25 mouse cellular contexts compared by ENCODE assay signal in the genomic region with DNA sequence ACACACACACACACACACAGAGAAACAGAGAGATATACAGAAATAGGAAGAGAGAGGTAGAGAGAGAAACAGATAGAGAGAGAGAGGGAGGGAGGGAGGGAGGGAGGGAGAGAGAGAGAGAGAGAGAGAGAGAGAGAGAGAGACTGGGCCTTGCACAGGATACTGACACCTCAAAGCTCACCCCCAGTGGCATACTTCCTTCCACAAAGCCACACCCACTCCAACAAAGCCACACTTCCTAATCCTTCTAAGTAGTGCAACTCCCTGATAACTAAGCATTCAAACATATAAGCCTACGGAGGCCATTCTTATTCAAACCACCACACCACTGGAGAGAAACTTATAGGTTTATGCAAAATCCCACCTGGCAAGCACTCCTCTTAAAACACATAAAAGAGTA.
DNase-seq lines count a peak whose midpoint lies in the region; ATAC-seq lines count a peak whose summit lies in the region.
"Had no signal": no experiment of that assay in that cellular context is flagged by ENCODE, and none has a peak within 500 bp of the region (broad histone marks: within the 10 kb centered on the region; RNA-seq: fewer than 3 reads in every experiment).

No protein-coding gene starts in this region.

- no peak overlapping the region for H3K4me2 ChIP-seq in midbrain, embryonic 14.5 days (ENCODE audit: low read length)
- no peak overlapping the region for H3K4me2 ChIP-seq in hindbrain, embryonic 14.5 days (replicated peaks)
- H3K4me2 ChIP-seq in forebrain, embryonic 14.5 days (ENCODE audit: low read length) = no peak overlapping the region
- H3K4me2 ChIP-seq: embryonic facial prominence, embryonic 15.5 days; forebrain, embryonic 15.5 days; heart, embryonic 12.5 days; heart, embryonic 15.5 days; hindbrain, embryonic 15.5 days had no signal

- no peaks in the 10 kb centered on the region for H3K9me3 ChIP-seq in midbrain, embryonic 10.5 days (replicated peaks)
- no peaks in the 10 kb centered on the region for H3K9me3 ChIP-seq in midbrain, embryonic 14.5 days (ENCODE audit: control insufficient read depth, low read length)
- no peaks in the 10 kb centered on the region for H3K9me3 ChIP-seq in hindbrain, embryonic 14.5 days (ENCODE audit: control insufficient read depth, low read length)
- no peaks in the 10 kb centered on the region for H3K9me3 ChIP-seq in forebrain, embryonic 14.5 days (replicated peaks; ENCODE audit: control insufficient read depth, low read length)
- H3K9me3 ChIP-seq: embryonic facial prominence, embryonic 15.5 days; forebrain, embryonic 15.5 days; heart, embryonic 12.5 days; heart, embryonic 15.5 days; hindbrain, embryonic 15.5 days had no signal

- no peaks in the 10 kb centered on the region for H3K27me3 ChIP-seq in midbrain, embryonic 10.5 days (ENCODE audit: low read depth, poor library complexity, severe bottlenecking)
- no peaks in the 10 kb centered on the region for H3K27me3 ChIP-seq in midbrain, embryonic 14.5 days (ENCODE audit: control insufficient read depth, insufficient read depth, low read length)
- no peaks in the 10 kb centered on the region for H3K27me3 ChIP-seq in hindbrain, embryonic 14.5 days (ENCODE audit: control insufficient read depth, insufficient read depth, low read length)
- no peaks in the 10 kb centered on the region for H3K27me3 ChIP-seq in forebrain, embryonic 14.5 days (replicated peaks; ENCODE audit: control insufficient read depth, insufficient read depth, low read length)
- H3K27me3 ChIP-seq: embryonic facial prominence, embryonic 15.5 days; forebrain, embryonic 15.5 days; heart, embryonic 12.5 days; heart, embryonic 15.5 days; hindbrain, embryonic 15.5 days had no signal

- DNase-seq in midbrain, embryonic 10.5 days (ENCODE audit: low spot score) = no peak
- no peak for DNase-seq in midbrain, embryonic 14.5 days
- DNase-seq in 416B (ENCODE audit: low read depth) = peak; percentile 28
- DNase-seq in R1 (ENCODE audit: low read depth, low spot score) = peak; percentile 27
- DNase-seq in hindbrain, embryonic 14.5 days (ENCODE audit: low spot score) = no peak
- DNase-seq in forebrain, embryonic 14.5 days (ENCODE audit: low spot score) = no peak
- no peak for DNase-seq in lung, postnatal 14 days
- DNase-seq: adrenal gland, adult 2 months; adrenal gland, postnatal 14 days; cerebellum, adult 11 months; cerebellum, adult 2 months; cerebellum, adult 9-11 months; cerebellum, postnatal 25 days; embryo, embryonic 11 days; gastrocnemius, postnatal 10 days; gastrocnemius, postnatal 36 days; heart, adult 18-20 months; heart, postnatal 10 days; heart, postnatal 4 days had no signal

- no peak overlapping the region for H3K4me3 ChIP-seq in midbrain, embryonic 10.5 days
- H3K4me3 ChIP-seq in midbrain, embryonic 14.5 days (replicated peaks; ENCODE audit: low read depth, low read length) = no peak overlapping the region
- H3K4me3 ChIP-seq in hindbrain, embryonic 14.5 days (replicated peaks; ENCODE audit: low read length) = no peak overlapping the region
- H3K4me3 ChIP-seq in forebrain, embryonic 14.5 days (ENCODE audit: low read depth, low read length) = no peak overlapping the region
- H3K4me3 ChIP-seq: embryonic facial prominence, embryonic 15.5 days; forebrain, embryonic 15.5 days; heart, embryonic 12.5 days; heart, embryonic 15.5 days; hindbrain, embryonic 15.5 days had no signal

- ATAC-seq in midbrain, embryonic 14.5 days (ENCODE audit: low FRiP score, low TSS enrichment) = no peak
- ATAC-seq in granulocyte monocyte progenitor cell, adult 5-6 weeks (replicated peaks; ENCODE audit: poor library complexity, severe bottlenecking) = peak; percentile 65
- no peak for ATAC-seq in hindbrain, embryonic 14.5 days (ENCODE audit: low FRiP score)
- no peak for ATAC-seq in forebrain, embryonic 14.5 days
- ATAC-seq: forebrain, embryonic 15.5 days had no signal

- no peaks in the 10 kb centered on the region for H3K36me3 ChIP-seq in midbrain, embryonic 10.5 days
- no peaks in the 10 kb centered on the region for H3K36me3 ChIP-seq in midbrain, embryonic 14.5 days (ENCODE audit: control insufficient read depth, insufficient read depth, low read length)
- no peaks in the 10 kb centered on the region for H3K36me3 ChIP-seq in hindbrain, embryonic 14.5 days (replicated peaks; ENCODE audit: control insufficient read depth, insufficient read depth)
- no peaks in the 10 kb centered on the region for H3K36me3 ChIP-seq in forebrain, embryonic 14.5 days (ENCODE audit: control insufficient read depth, insufficient read depth, low read length)
- H3K36me3 ChIP-seq: embryonic facial prominence, embryonic 15.5 days; forebrain, embryonic 15.5 days; heart, embryonic 12.5 days; heart, embryonic 15.5 days; hindbrain, embryonic 15.5 days had no signal

- H3K9ac ChIP-seq in midbrain, embryonic 14.5 days (replicated peaks; ENCODE audit: low read length) = no peak overlapping the region
- H3K9ac ChIP-seq in hindbrain, embryonic 14.5 days = no peak overlapping the region
- no peak overlapping the region for H3K9ac ChIP-seq in forebrain, embryonic 14.5 days (ENCODE audit: low read length)
- H3K9ac ChIP-seq: embryonic facial prominence, embryonic 15.5 days; forebrain, embryonic 15.5 days; heart, embryonic 12.5 days; heart, embryonic 15.5 days; hindbrain, embryonic 15.5 days had no signal

- peaks cover 25% of the 10 kb centered on the region for H3K4me1 ChIP-seq in midbrain, embryonic 10.5 days
- peaks cover 20% of the 10 kb centered on the region for H3K4me1 ChIP-seq in midbrain, embryonic 14.5 days (ENCODE audit: control insufficient read depth, insufficient read depth, low read length)
- H3K4me1 ChIP-seq in hindbrain, embryonic 14.5 days (replicated peaks; ENCODE audit: control insufficient read depth, insufficient read depth, low read length) = no peaks in the 10 kb centered on the region
- no peaks in the 10 kb centered on the region for H3K4me1 ChIP-seq in forebrain, embryonic 14.5 days (ENCODE audit: control insufficient read depth, insufficient read depth, low read length)
- H3K4me1 ChIP-seq: embryonic facial prominence, embryonic 15.5 days; forebrain, embryonic 15.5 days; heart, embryonic 12.5 days; heart, embryonic 15.5 days; hindbrain, embryonic 15.5 days had no signal

- H3K27ac ChIP-seq in midbrain, embryonic 10.5 days (replicated peaks) = 0 out of 2 replicates have a peak overlapping the region, but pooled peaks have one; percentile 38
- no peak overlapping the region for H3K27ac ChIP-seq in midbrain, embryonic 14.5 days (replicated peaks; ENCODE audit: low read depth, low read length)
- no peak overlapping the region for H3K27ac ChIP-seq in hindbrain, embryonic 14.5 days
- H3K27ac ChIP-seq in forebrain, embryonic 14.5 days (ENCODE audit: low read depth, low read length) = no peak overlapping the region
- H3K27ac ChIP-seq: embryonic facial prominence, embryonic 15.5 days; forebrain, embryonic 15.5 days; heart, embryonic 15.5 days; hindbrain, embryonic 15.5 days had no signal

- 13% methylated on average over 1 of the region's 1 CpGs for WGBS in midbrain, embryonic 10.5 days
- WGBS in midbrain, embryonic 14.5 days = 23% methylated on average over 1 of the region's 1 CpGs
- WGBS in hindbrain, embryonic 14.5 days = 52% methylated on average over 1 of the region's 1 CpGs
- WGBS in forebrain, embryonic 14.5 days = 21% methylated on average over 1 of the region's 1 CpGs

Comparison
In these comparisons a context has a peak if more than half of its experiments do, and no peak if none do; other contexts are left out.
1. DNase-seq: peak in 416B (single experiment) and R1 (single experiment); none in midbrain, embryonic 10.5 days (single experiment), midbrain, embryonic 14.5 days (single experiment), hindbrain, embryonic 14.5 days (single experiment), forebrain, embryonic 14.5 days (single experiment) and lung, postnatal 14 days (single experiment).